Mouse (Mus musculus) ES-E14 (cell line): ENCODE data around the gene Igf2r. TPM values are rescaled to one million over a fixed set of nuclear protein-coding genes. Genes with fewer than 3 reads are reported as not detected.

Source experiments
- DNase-seq: peaks from one replicate; pipeline ENCODE4 v3.0.0-alpha.2; 2013; ENCODE audit warnings: low read depth, low spot score
- H3K27ac ChIP-seq: 2 replicates; pipeline ENCODE4 v1.5.1; 2012; ENCODE audit warnings: low read depth, mild to moderate bottlenecking, low read length, moderate library complexity, mixed read lengths; ENCODE audit not compliant: poor library complexity, insufficient read depth, severe bottlenecking
- H3K36me3 ChIP-seq: 2 replicates; pipeline ENCODE4 v1.6.1; 2012; ENCODE audit warnings: mild to moderate bottlenecking, low read length, moderate library complexity, mixed read lengths; ENCODE audit not compliant: control insufficient read depth, poor library complexity, insufficient read depth, severe bottlenecking
- H3K4me1 ChIP-seq, 2 experiments: fragments of 150-350 bp in 1 of 2; sonication (generic) in 1 of 2; 2 replicates each; pipeline ENCODE4 v1.6.1; 2012; ENCODE audit warnings: low read length in 2 of 2, mild to moderate bottlenecking in 1 of 2, mixed read lengths in 1 of 2; ENCODE audit not compliant: control insufficient read depth in 2 of 2, insufficient read depth in 2 of 2, poor library complexity in 1 of 2
- H3K4me3 ChIP-seq, 2 experiments: fragments of 150-350 bp in 1 of 2; sonication (generic) in 1 of 2; 2 replicates each; pipeline ENCODE4 v1.5.1; 2012; ENCODE audit warnings: low read length in 2 of 2, low read depth in 1 of 2, mild to moderate bottlenecking in 1 of 2, mixed read lengths in 1 of 2; ENCODE audit not compliant: insufficient read depth in 1 of 2, poor library complexity in 1 of 2, severe bottlenecking in 1 of 2
- H3K9ac ChIP-seq: 2 replicates; pipeline ENCODE4 v1.6.1; 2012; ENCODE audit warnings: low read depth, mild to moderate bottlenecking, low read length, mixed read lengths; ENCODE audit not compliant: poor library complexity, insufficient read depth, severe bottlenecking
- H3K9me3 ChIP-seq: fragments of 150-350 bp; sonication (generic); 2 replicates; pipeline ENCODE4 v1.6.1; 2012; ENCODE audit warnings: low read depth, mild to moderate bottlenecking, low read length; ENCODE audit not compliant: control insufficient read depth, insufficient read depth
- CHD2 ChIP-seq: IDR thresholded peaks from 2 replicates; pipeline ENCODE4 v1.6.1; 2014; ENCODE audit warnings: mild to moderate bottlenecking, low read depth, low read length, inconsistent platforms
- HCFC1 ChIP-seq: IDR thresholded peaks from 2 replicates; pipeline ENCODE4 v1.6.1; 2012; ENCODE audit warnings: low read length, inconsistent platforms, borderline replicate concordance; ENCODE audit not compliant: insufficient read depth
- MAFK ChIP-seq: IDR thresholded peaks from 2 replicates; pipeline ENCODE4 v1.6.1; 2014; ENCODE audit warnings: mild to moderate bottlenecking, low read depth, low read length, inconsistent platforms; ENCODE audit not compliant: insufficient read depth
- ZC3H11A ChIP-seq: IDR thresholded peaks from 2 replicates; pipeline ENCODE4 v1.6.1; 2012; ENCODE audit warnings: low read depth, mild to moderate bottlenecking, inconsistent platforms, low read length, borderline replicate concordance
- ZNF384 ChIP-seq: IDR thresholded peaks from 2 replicates; pipeline ENCODE4 v1.6.1; 2012; ENCODE audit warnings: low read depth, low read length, inconsistent platforms
- in situ Hi-C, 2 experiments: fragments of 600-800 bp; cut with MboI; formaldehyde crosslinking; loops; one replicate each; pipeline ENCODE4 v1.15.1; 2025; ENCODE audit warnings: low sequenced_read_pairs in 2 of 2, inconsistent platforms in 1 of 2; ENCODE audit not compliant: unreplicated experiment in 2 of 2
- total RNA-seq: library from RNA; depleted of rRNA; stranded (reverse); fragments of 300-350 nt; gene quantifications from 2 replicates; pipeline ENCODE4 v1.2.3, GENCODE M21; 2012

The Igf2r gene
- total RNA-seq, 1 experiment: 91.9 TPM

GRCm38 (mm10) chr17:12790353-12791078, 21.1 kb upstream of the Igf2r start:
- H3K36me3 ChIP-seq: no peaks in the 10 kb centered on the region
- DNase-seq: no peak
- H3K4me1 ChIP-seq: peaks cover 3 to 8% of the 10 kb centered on the region in 2 experiments; a peak in 1 of 4 replicates
- TF ChIP-seq CHD2 (no peak), ZC3H11A (no peak), ZNF384 (no peak), HCFC1 (no peak), MAFK (no peak)
- H3K27ac ChIP-seq: no peak overlapping the region
- H3K4me3 ChIP-seq: no peak overlapping the region
- in situ Hi-C loops: no loop called here
- H3K9ac ChIP-seq: no peak overlapping the region
- no peaks in the 10 kb centered on the region for H3K9me3 ChIP-seq

- DNase-seq: no peak
- in situ Hi-C loops: no loop called here
- Histone ChIP-seq H3K9me3 (no peaks in the 10 kb centered on the region), H3K27ac (no peak overlapping the region), H3K4me1 (no peaks in the 10 kb centered on the region), H3K9ac (no peak overlapping the region), H3K36me3 (no peaks in the 10 kb centered on the region), H3K4me3 (no peak overlapping the region)
- TF ChIP-seq CHD2 (no peak), ZNF384 (no peak)
These were observed 13.7 kb upstream of the Igf2r start for GRCm38 (mm10) chr17:12782861-12783847.

- TF ChIP-seq ZC3H11A (no peak), MAFK (no peak), HCFC1 (no peak), CHD2 (no peak), ZNF384 (no peak)
- no peak for DNase-seq
- Histone ChIP-seq H3K9me3 (no peaks in the 10 kb centered on the region), H3K9ac (no peak overlapping the region), H3K27ac (no peak overlapping the region), H3K4me3 (no peak overlapping the region), H3K4me1 (no peaks in the 10 kb centered on the region), H3K36me3 (no peaks in the 10 kb centered on the region)
- in situ Hi-C loops: no loop called here
These were observed 11.6 kb upstream of the Igf2r start for GRCm38 (mm10) chr17:12781101-12781500.

- Histone ChIP-seq H3K9me3 (no peaks in the 10 kb centered on the region), H3K4me1 (no peaks in the 10 kb centered on the region), H3K36me3 (no peaks in the 10 kb centered on the region), H3K27ac (no peak overlapping the region), H3K4me3 (no peak overlapping the region), H3K9ac (no peak overlapping the region)
- in situ Hi-C loops: no loop called here
- no peak for DNase-seq
- TF ChIP-seq ZNF384 (no peak), MAFK (no peak), CHD2 (no peak), ZC3H11A (no peak), HCFC1 (no peak)
These were observed 10.7 kb upstream of the Igf2r start for GRCm38 (mm10) chr17:12780125-12780524.
